Mouse (Mus musculus) heart, postnatal 0 days (tissue): ENCODE data around the gene Hdac4. TPM values are rescaled to one million over a fixed set of nuclear protein-coding genes. Genes with fewer than 3 reads are reported as not detected.

Experiments used
- ATAC-seq: fragments of 200-750 bp; cut with Nextera tagmentation; 2 replicates; pipeline ENCODE4 v1.8.0; 2017; ENCODE audit warnings: low read depth, moderate number of reproducible peaks, moderate library complexity; ENCODE audit not compliant: insufficient read depth
- DNase-seq: peaks from one replicate; pipeline ENCODE4 v3.0.0-alpha.2; 2016; ENCODE audit warnings: low spot score
- H3K27ac ChIP-seq: fragments of 300-500 bp; sonication (generic); 2 replicates; pipeline ENCODE4 v1.5.1; 2014; ENCODE audit warnings: low read depth, mild to moderate bottlenecking
- H3K27me3 ChIP-seq: fragments of 300-500 bp; sonication (generic); 2 replicates; pipeline ENCODE4 v1.6.1; 2014; ENCODE audit warnings: low read length, mixed read lengths; ENCODE audit not compliant: control insufficient read depth, insufficient read depth
- H3K36me3 ChIP-seq: fragments of 300-500 bp; sonication (generic); replicated peaks from 2 replicates; pipeline ENCODE4 v1.6.1; 2014; ENCODE audit warnings: low read length, mixed read lengths; ENCODE audit not compliant: control insufficient read depth, insufficient read depth
- H3K4me1 ChIP-seq: fragments of 300-500 bp; sonication (generic); 2 replicates; pipeline ENCODE4 v1.6.1; 2014; ENCODE audit warnings: antibody characterized with exemption; ENCODE audit not compliant: control insufficient read depth, insufficient read depth
- H3K4me2 ChIP-seq: fragments of 300-500 bp; sonication (generic); 2 replicates; pipeline ENCODE4 v1.6.1; 2014; ENCODE audit warnings: low read depth, mild to moderate bottlenecking, low read length, moderate library complexity
- H3K4me3 ChIP-seq: fragments of 300-500 bp; sonication (generic); 2 replicates; pipeline ENCODE4 v1.5.1; 2014; ENCODE audit warnings: low read depth, low read length
- H3K9ac ChIP-seq: fragments of 300-500 bp; sonication (generic); replicated peaks from 2 replicates; pipeline ENCODE4 v1.6.1; 2014; ENCODE audit warnings: low read depth, low read length, mixed read lengths
- H3K9me3 ChIP-seq: fragments of 300-500 bp; sonication (generic); replicated peaks from 2 replicates; pipeline ENCODE4 v1.6.1; 2016; ENCODE audit warnings: low read length; ENCODE audit not compliant: control insufficient read depth
- CTCF ChIP-seq: IDR thresholded peaks from 2 replicates; pipeline ENCODE4 v1.5.1; 2016; ENCODE audit warnings: antibody characterized with exemption, control low read depth, low read depth
- EP300 ChIP-seq: IDR thresholded peaks from 2 replicates; pipeline ENCODE4 v1.6.1; 2016; ENCODE audit warnings: antibody characterized with exemption, low read depth
- WGBS: fragments of 180-500 bp; shearing (Covaris S2); extraction: QIAGEN DNeasy Blood & Tissue Kit; methylation state at CpG from one replicate; pipeline ENCODE4 v1.1.7; 2014; 5-methylcytosine and 5-hydroxymethylcytosine counted together
- polyA plus RNA-seq: library from polyadenylated mRNA; unstranded; fragments of >200 nt; fragmentation: Nextera tagmentation; extraction: Ambion mirVana; gene quantifications from 2 replicates; pipeline ENCODE4 v1.2.1, GENCODE M21; 2015
- total RNA-seq: library from RNA; depleted of rRNA; stranded (reverse); fragments of >200 nt; gene quantifications from 2 replicates; pipeline ENCODE4 v1.2.3, GENCODE M21; 2014; ENCODE audit warnings: low replicate concordance

The Hdac4 gene
- total and polyA plus RNA-seq, 2 experiments from 2014 or later = 6.8 to 13.0 TPM

- no peak overlapping the region for H3K4me2 ChIP-seq
- no peak for DNase-seq
- TF ChIP-seq CTCF = no peak
- no peak for TF ChIP-seq EP300
- no peaks in the 10 kb centered on the region for H3K27me3 ChIP-seq
- WGBS = 80% methylated on average over 17 of the region's 17 CpGs
- no peaks in the 10 kb centered on the region for H3K36me3 ChIP-seq
- H3K9ac ChIP-seq = no peak overlapping the region
- ATAC-seq = no peak
- H3K4me3 ChIP-seq = no peak overlapping the region
- H3K27ac ChIP-seq = no peak overlapping the region
- H3K4me1 ChIP-seq = no peaks in the 10 kb centered on the region
- no peaks in the 10 kb centered on the region for H3K9me3 ChIP-seq
Measured at GRCm38 (mm10) chr1:92202639-92203352, 7.3 kb upstream of the Hdac4 start.

GRCm38 (mm10) chr1:92190463-92190862, 5.0 kb downstream of the Hdac4 start:
- Histone ChIP-seq H3K4me3 (no peak overlapping the region), H3K27ac (no peak overlapping the region), H3K9ac (no peak overlapping the region), H3K27me3 (no peaks in the 10 kb centered on the region), H3K4me2 (no peak overlapping the region), H3K36me3 (no peaks in the 10 kb centered on the region), H3K9me3 (no peaks in the 10 kb centered on the region), H3K4me1 (no peaks in the 10 kb centered on the region)
- no peak for DNase-seq
- TF ChIP-seq EP300 (no peak), CTCF (no peak)
- no peak for ATAC-seq
- 74% methylated on average over 3 of the region's 3 CpGs for WGBS

GRCm38 (mm10) chr1:92187137-92187536, 8.4 kb downstream of the Hdac4 start:
- H3K4me1 ChIP-seq = no peaks in the 10 kb centered on the region
- no peaks in the 10 kb centered on the region for H3K36me3 ChIP-seq
- no peak overlapping the region for H3K4me3 ChIP-seq
- no peaks in the 10 kb centered on the region for H3K9me3 ChIP-seq
- no peaks in the 10 kb centered on the region for H3K27me3 ChIP-seq
- TF ChIP-seq CTCF = no peak
- TF ChIP-seq EP300 = no peak
- ATAC-seq (no peak), DNase-seq (no peak)
- 85% methylated on average over 3 of the region's 3 CpGs for WGBS
- H3K9ac ChIP-seq = no peak overlapping the region
- H3K4me2 ChIP-seq = no peak overlapping the region
- H3K27ac ChIP-seq = no peak overlapping the region

GRCm38 (mm10) chr1:92184600-92184999, 10.9 kb downstream of the Hdac4 start:
- Histone ChIP-seq H3K9me3 (no peaks in the 10 kb centered on the region), H3K9ac (no peak overlapping the region), H3K4me2 (no peak overlapping the region), H3K27ac (no peak overlapping the region), H3K4me1 (peaks cover 6% of the 10 kb centered on the region; the same call in 1 of the 2 replicates), H3K36me3 (no peaks in the 10 kb centered on the region), H3K4me3 (no peak overlapping the region), H3K27me3 (no peaks in the 10 kb centered on the region)
- no peak for TF ChIP-seq EP300
- TF ChIP-seq CTCF = no peak
- ATAC-seq (no peak), DNase-seq (no peak)
- WGBS = 55% methylated on average over 1 of the region's 1 CpGs

- Histone ChIP-seq H3K4me3 (no peak overlapping the region), H3K9ac (no peak overlapping the region), H3K4me2 (no peak overlapping the region), H3K36me3 (no peaks in the 10 kb centered on the region), H3K4me1 (peaks cover 13% of the 10 kb centered on the region), H3K27ac (no peak overlapping the region), H3K27me3 (no peaks in the 10 kb centered on the region), H3K9me3 (no peaks in the 10 kb centered on the region)
- ATAC-seq (no peak), DNase-seq (no peak)
- TF ChIP-seq CTCF = no peak
- no peak for TF ChIP-seq EP300
- WGBS = 66% methylated on average over 5 of the region's 5 CpGs
Measured at GRCm38 (mm10) chr1:92183101-92183790, 12.3 kb downstream of the Hdac4 start.
